Comparison of ENCODE assay signal across 8 mouse cellular contexts in genomic region chr16:17232794-17233701, GRCm38 (mm10). TPM values are rescaled to one million over a fixed set of nuclear protein-coding genes. Genes with fewer than 3 reads are reported as not detected.
DNase-seq lines count a peak whose midpoint lies in the region; ATAC-seq and TF ChIP-seq lines count a peak whose summit lies in the region.

Hic2 (plus strand) TSS chr16:17233572.

- peak; percentile 79 for ATAC-seq in G1E (ENCODE audit: extremely low read depth, insufficient number of reproducible peaks, low FRiP score, poor library complexity, severe bottlenecking)
- peak; percentile 92 for ATAC-seq in forebrain, embryonic 16.5 days
- peak; percentile 95 for ATAC-seq in neural tube, embryonic 14.5 days (ENCODE audit: low read depth)

- WGBS in forebrain, embryonic 16.5 days, result 1% methylated on average over 54 of the region's 59 CpGs
- under 1% methylated on average over 49 of the region's 59 CpGs for WGBS in neural tube, embryonic 14.5 days

- H3K9ac ChIP-seq in forebrain, embryonic 16.5 days (replicated peaks; ENCODE audit: low read depth, low read length), result peak within 1 kb of the TSS; percentile 96
- H3K9ac ChIP-seq in neural tube, embryonic 14.5 days (replicated peaks; ENCODE audit: low read depth, low read length), result peak within 1 kb of the TSS; percentile 97

- TF ChIP-seq POLR2A in testis, adult 2 months (IDR thresholded peaks at IDR 0.05; ENCODE audit: control insufficient read depth, low read depth, low read length), result peak; percentile 84

- peaks cover 2% of the 10 kb centered on the region; the same call in 1 of the 2 replicates for H3K27me3 ChIP-seq in G1E (ENCODE audit: insufficient read depth, low read length)
- no peaks in the 10 kb centered on the region for H3K27me3 ChIP-seq in forebrain, embryonic 16.5 days (replicated peaks; ENCODE audit: control insufficient read depth, insufficient read depth, low read length)
- H3K27me3 ChIP-seq in neural tube, embryonic 14.5 days (ENCODE audit: control insufficient read depth, insufficient read depth, low read length), result no peaks in the 10 kb centered on the region
- no peaks in the 10 kb centered on the region for H3K27me3 ChIP-seq in testis, adult 2 months (ENCODE audit: control insufficient read depth, insufficient read depth, low read length)

- peak; percentile 85 for DNase-seq in G1E (ENCODE audit: low spot score)
- peak; percentile 93 to 96 for DNase-seq in cerebellum, adult 18-20 months
- peak; percentile 94 to 95 for DNase-seq in heart, postnatal 36 days
- peak; percentile 85 to 91 for DNase-seq in layer of hippocampus, adult 18-20 months (ENCODE audit: low spot score in 2 of 2)
- peak; percentile 94 to 96 for DNase-seq in lung, adult 18-20 months

- no peak for TF ChIP-seq CTCF in G1E (IDR thresholded peaks at IDR 0.05; ENCODE audit: low read depth, low read length)
- no peak for TF ChIP-seq CTCF in testis, adult 2 months (IDR thresholded peaks at IDR 0.05; ENCODE audit: control insufficient read depth, insufficient read depth, insufficient replicate concordance, low read depth, low read length)

- peak within 1 kb of the TSS; percentile 84 for H3K4me2 ChIP-seq in forebrain, embryonic 16.5 days (ENCODE audit: low read length)
- H3K4me2 ChIP-seq in neural tube, embryonic 14.5 days (ENCODE audit: low read depth, low read length), result peak within 1 kb of the TSS; percentile 85

- peaks cover 4% of the 10 kb centered on the region; the same call in 1 of the 2 replicates for H3K9me3 ChIP-seq in G1E (replicated peaks)
- no peaks in the 10 kb centered on the region for H3K9me3 ChIP-seq in forebrain, embryonic 16.5 days (ENCODE audit: control insufficient read depth, low read length)
- H3K9me3 ChIP-seq in neural tube, embryonic 14.5 days (ENCODE audit: control insufficient read depth, low read length), result no peaks in the 10 kb centered on the region

- H3K36me3 ChIP-seq in G1E (replicated peaks), result peaks cover 20% of the 10 kb centered on the region
- H3K36me3 ChIP-seq in forebrain, embryonic 16.5 days (ENCODE audit: control insufficient read depth, insufficient read depth), result no peaks in the 10 kb centered on the region
- H3K36me3 ChIP-seq in neural tube, embryonic 14.5 days (ENCODE audit: control insufficient read depth, insufficient read depth, low read length), result no peaks in the 10 kb centered on the region
- no peaks in the 10 kb centered on the region for H3K36me3 ChIP-seq in testis, adult 2 months (ENCODE audit: control insufficient read depth, insufficient read depth, low read length)

- peak within 1 kb of the TSS; percentile 93 for H3K4me3 ChIP-seq in G1E (ENCODE audit: low read depth, low read length)
- peak within 1 kb of the TSS; percentile 90 for H3K4me3 ChIP-seq in forebrain, embryonic 16.5 days (replicated peaks; ENCODE audit: low read length)
- peak within 1 kb of the TSS; percentile 81 for H3K4me3 ChIP-seq in neural tube, embryonic 14.5 days (ENCODE audit: low read depth, low read length)
- peak within 1 kb of the TSS; percentile 87 for H3K4me3 ChIP-seq in testis, adult 2 months (ENCODE audit: control insufficient read depth, low read depth, low read length)

- H3K4me1 ChIP-seq in G1E (ENCODE audit: insufficient read depth, low read depth, low read length), result peaks cover 49% of the 10 kb centered on the region
- H3K4me1 ChIP-seq in forebrain, embryonic 16.5 days (replicated peaks; ENCODE audit: control insufficient read depth, insufficient read depth, low read length), result peaks cover 22% of the 10 kb centered on the region
- H3K4me1 ChIP-seq in neural tube, embryonic 14.5 days (ENCODE audit: control insufficient read depth, insufficient read depth, low read length), result peaks cover 18% of the 10 kb centered on the region
- peaks cover 13% of the 10 kb centered on the region for H3K4me1 ChIP-seq in testis, adult 2 months (ENCODE audit: control insufficient read depth, insufficient read depth, low read length)

- intact Hi-C loops in heart, postnatal 36 days (cut with DNase I), result no loop called here

- peak within 1 kb of the TSS; percentile 95 for H3K27ac ChIP-seq in forebrain, embryonic 16.5 days (ENCODE audit: low read length)
- peak within 1 kb of the TSS; percentile 94 for H3K27ac ChIP-seq in neural tube, embryonic 14.5 days (ENCODE audit: low read depth, low read length)
- peak within 1 kb of the TSS; percentile 71 for H3K27ac ChIP-seq in testis, adult 2 months (ENCODE audit: control insufficient read depth, insufficient read depth, low read depth, low read length)

RNA-seq across cellular contexts. Expression of gene Hic2, which starts in this region (rescaled TPM):
- total RNA-seq in G1E (2014; fragmentation: Nextera tagmentation), result 25.1 and 25.6 TPM in 2 replicates
- 14.8 and 15.1 TPM in 2 replicates for total RNA-seq in G1E (2017)
- polyA plus RNA-seq in G1E (2012), result 21.4 and 22.0 TPM in 2 replicates
- 7.1 and 9.4 TPM in 2 replicates for polyA plus RNA-seq in forebrain, embryonic 16.5 days (2015; fragmentation: Nextera tagmentation; extraction: Ambion mirVana)
- total RNA-seq in heart, postnatal 36 days (2021), result 1 to 10 TPM; 2.2 to 2.3 TPM
- 1 to 10 TPM; 4.9 to 6.0 TPM for total RNA-seq in layer of hippocampus, adult 18-20 months (2021)
- polyA plus RNA-seq in neural tube, embryonic 14.5 days (2014; fragmentation: Nextera tagmentation; extraction: Ambion mirVana), result 4.8 and 6.7 TPM in 2 replicates
- polyA plus RNA-seq in testis, adult 2 months (2012; rRNA removed), result 3.8 and 4.1 TPM in 2 replicates

Comparison
In these comparisons a context has a peak if more than half of its experiments do, and no peak if none do; other contexts are left out.
1. Peak in every context shown above with its lines: DNase-seq, ATAC-seq, H3K4me3 ChIP-seq and H3K27ac ChIP-seq.